Mouse (Mus musculus) lung, adult 2 months (tissue): ENCODE data around the gene Zfp64.

Experiments
- CTCF ChIP-seq: fragments of 200-500 bp; IDR thresholded peaks from 2 replicates; pipeline ENCODE4 v1.5.1; 2011; ENCODE audit warnings: mild to moderate bottlenecking, low read length, control low read depth; ENCODE audit not compliant: insufficient read depth
- POLR2A ChIP-seq: fragments of 200-500 bp; IDR thresholded peaks from 2 replicates; pipeline ENCODE4 v1.6.1; 2011; ENCODE audit warnings: low read depth, mild to moderate bottlenecking, control low read depth, low read length, borderline replicate concordance; ENCODE audit errors: extremely low read depth

DNA sequence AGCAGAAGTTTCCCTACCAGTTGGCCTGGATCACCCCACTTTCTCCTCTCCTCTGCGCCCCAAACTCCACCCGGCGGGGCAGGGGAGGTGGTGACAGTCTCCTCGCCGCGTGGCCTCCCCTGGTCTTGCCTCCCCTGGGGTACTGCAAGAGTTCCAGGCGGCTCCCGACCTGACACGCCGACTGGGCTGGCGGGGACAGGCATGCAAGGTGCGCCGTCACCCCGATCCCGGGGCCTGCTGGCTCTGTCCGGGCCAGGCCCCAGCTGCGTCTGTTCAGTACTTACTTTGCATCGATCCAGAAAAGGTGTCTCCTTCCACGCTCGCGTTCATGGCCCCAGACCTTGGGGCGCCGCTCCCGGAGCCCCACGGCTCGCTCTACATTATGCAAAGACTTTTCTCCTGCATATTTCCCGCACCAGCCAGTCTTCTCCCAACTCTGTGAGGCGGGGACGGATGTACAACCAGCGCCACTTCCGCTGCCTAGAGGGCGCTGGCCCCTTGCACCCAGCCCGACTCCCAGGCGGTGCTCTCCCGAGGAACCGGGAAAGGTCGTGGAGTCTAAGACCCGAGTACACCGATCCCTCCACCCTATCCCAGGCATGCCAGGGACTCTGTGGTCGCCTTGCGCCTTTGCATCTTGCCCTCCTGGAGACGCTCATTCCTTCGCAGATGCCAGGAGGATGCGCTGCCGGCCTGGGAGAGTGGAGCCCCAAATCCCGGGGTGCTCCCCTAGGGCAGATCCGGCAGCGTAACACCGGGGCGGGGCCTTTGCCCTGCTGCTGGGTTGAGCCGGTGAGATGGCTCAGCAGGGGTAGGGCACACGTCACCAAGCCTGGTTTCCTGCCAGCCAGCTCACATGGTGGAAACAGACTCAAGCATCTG lies at the start of gene Zfp64:
- TF ChIP-seq CTCF (peak; percentile 60), POLR2A (peak; percentile 67)
